Mouse (Mus musculus) heart, embryonic 15.5 days (tissue): ENCODE results near the gene Gpx3. TPM values are rescaled to one million over a fixed set of nuclear protein-coding genes. Genes with fewer than 3 reads are reported as not detected.
A peak's percentile ranks its signal among the peaks of the same experiment; 100 is the strongest.
"Not testable (repeated sequence)": the region's sequence is repeated elsewhere in the genome, so short reads cannot be mapped to it uniquely, and the experiment has no call there.

Experiments
- ATAC-seq: fragments of 200-750 bp; cut with Nextera tagmentation; replicated peaks from 2 replicates; pipeline ENCODE4 v1.8.0; 2017; ENCODE audit warnings: low read depth, moderate TSS enrichment; ENCODE audit not compliant: insufficient number of reproducible peaks, insufficient read depth, low FRiP score
- H3K27ac ChIP-seq: fragments of 300-500 bp; sonication (generic); 2 replicates; pipeline ENCODE4 v1.5.1; 2015; ENCODE audit warnings: mild to moderate bottlenecking, inconsistent platforms
- H3K27me3 ChIP-seq: fragments of 300-500 bp; sonication (generic); 2 replicates; pipeline ENCODE4 v1.6.1; 2015; ENCODE audit warnings: inconsistent platforms
- H3K36me3 ChIP-seq: fragments of 300-500 bp; sonication (generic); 2 replicates; pipeline ENCODE4 v1.6.1; 2015; ENCODE audit warnings: mild to moderate bottlenecking, inconsistent platforms
- H3K4me1 ChIP-seq: fragments of 300-500 bp; sonication (generic); replicated peaks from 2 replicates; pipeline ENCODE4 v1.6.1; 2015; ENCODE audit warnings: inconsistent platforms
- H3K4me2 ChIP-seq: fragments of 300-500 bp; sonication (generic); 2 replicates; pipeline ENCODE4 v1.6.1; 2015; ENCODE audit warnings: inconsistent platforms, mild to moderate bottlenecking, moderate library complexity
- H3K4me3 ChIP-seq: fragments of 300-500 bp; sonication (generic); 2 replicates; pipeline ENCODE4 v1.5.1; 2015; ENCODE audit warnings: mild to moderate bottlenecking, inconsistent platforms
- H3K9ac ChIP-seq: fragments of 300-500 bp; sonication (generic); 2 replicates; pipeline ENCODE4 v1.6.1; 2015; ENCODE audit warnings: mild to moderate bottlenecking, inconsistent platforms
- H3K9me3 ChIP-seq: fragments of 300-500 bp; sonication (generic); replicated peaks from 2 replicates; pipeline ENCODE4 v1.6.1; 2016; ENCODE audit warnings: inconsistent platforms
- WGBS: fragments of 180-500 bp; shearing (Covaris S2); methylation state at CpG from one replicate; pipeline ENCODE4 v1.1.7; 2015; ENCODE audit warnings: mixed read lengths; 5-methylcytosine and 5-hydroxymethylcytosine counted together
- polyA plus RNA-seq: library from polyadenylated mRNA; unstranded; fragments of >200 nt; fragmentation: Nextera tagmentation; extraction: Ambion mirVana; gene quantifications from 2 replicates; pipeline ENCODE4 v1.2.1, GENCODE M21; 2015

Gpx3 gene
- 751 and 850 TPM in 2 replicates for polyA plus RNA-seq

- Histone ChIP-seq H3K4me1 (peaks cover 39% of the 10 kb centered on the region), H3K27ac (peak within 1 kb of the TSS; percentile 65), H3K9ac (peak within 1 kb of the TSS; percentile 62), H3K36me3 (no peaks in the 10 kb centered on the region), H3K4me2 (peak within 1 kb of the TSS; percentile 92), H3K9me3 (no peaks in the 10 kb centered on the region), H3K27me3 (no peaks in the 10 kb centered on the region), H3K4me3 (peak within 1 kb of the TSS; percentile 68)
- 13% methylated on average over 44 of the region's 45 CpGs for WGBS
- ATAC-seq, result peak; percentile 73
Observed at GRCm38 (mm10) chr11:54902333-54903323, at the start of gene Gpx3. Gpx3 (plus strand) TSS chr11:54902453.

- H3K27me3 ChIP-seq, result not testable (repeated sequence)
Observed at GRCm38 (mm10) chr11:54858880-54859279, 43.4 kb upstream of the Gpx3 start.

DNA sequence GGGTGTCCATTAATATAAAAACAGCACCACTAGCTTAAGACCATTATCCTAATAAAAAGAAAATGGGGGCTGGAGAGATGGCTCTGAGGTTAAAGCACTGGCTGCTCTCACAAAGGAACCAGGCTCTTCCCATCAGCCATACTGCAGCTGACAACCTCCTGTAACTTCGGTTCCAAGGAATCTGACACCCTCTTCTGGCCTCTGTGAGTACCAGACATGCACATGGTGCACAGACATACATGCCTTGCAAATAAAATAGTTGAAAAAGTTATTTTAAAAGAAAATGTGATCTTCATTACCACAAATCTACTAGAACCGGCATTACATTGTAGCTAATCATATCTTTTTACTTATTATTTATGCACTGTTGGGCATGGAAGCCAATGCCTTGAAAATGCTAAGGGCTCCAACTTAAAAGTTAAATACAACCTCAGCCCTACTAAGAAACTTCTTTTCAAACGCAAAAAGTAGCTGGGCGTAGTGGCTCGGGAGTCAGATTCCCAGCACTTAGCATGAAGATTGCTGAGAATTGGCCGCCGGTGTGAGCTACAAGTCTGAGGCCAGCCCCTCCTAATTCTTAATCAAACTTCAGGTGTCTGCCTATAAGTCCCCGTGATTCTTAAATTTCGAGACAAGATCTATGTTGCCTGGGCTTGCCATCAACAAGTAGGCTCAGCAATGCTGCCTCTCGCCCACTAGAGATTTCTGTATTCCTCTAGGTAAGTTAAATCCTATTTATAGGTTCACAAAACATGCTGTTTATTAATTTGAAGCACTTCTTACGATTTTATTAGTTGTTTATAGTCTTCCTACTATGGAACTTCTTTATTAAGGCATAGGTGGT, 42.7 kb upstream of the Gpx3 start:
- 22% methylated on average over 11 of the region's 11 CpGs for WGBS
- Histone ChIP-seq H3K4me3 (peak overlapping the region; percentile 75), H3K4me2 (peak overlapping the region; percentile 82), H3K27ac (peak overlapping the region; percentile 84), H3K4me1 (peaks cover 14% of the 10 kb centered on the region), H3K36me3 (no peaks in the 10 kb centered on the region), H3K27me3 (no peaks in the 10 kb centered on the region), H3K9ac (peak overlapping the region; percentile 75), H3K9me3 (no peaks in the 10 kb centered on the region)
- no peak for ATAC-seq

More at GRCm38 (mm10) chr11:54858880-54859279, 43.4 kb upstream of the Gpx3 start:
- H3K9me3 ChIP-seq, ATAC-seq, H3K27ac ChIP-seq, H3K4me2 ChIP-seq, H3K36me3 ChIP-seq, H3K9ac ChIP-seq, H3K4me3 ChIP-seq: not testable (repeated sequence)
- WGBS, result 95% methylated on average over 12 of the region's 12 CpGs
- H3K4me1 ChIP-seq, result peaks cover 14% of the 10 kb centered on the region

DNA sequence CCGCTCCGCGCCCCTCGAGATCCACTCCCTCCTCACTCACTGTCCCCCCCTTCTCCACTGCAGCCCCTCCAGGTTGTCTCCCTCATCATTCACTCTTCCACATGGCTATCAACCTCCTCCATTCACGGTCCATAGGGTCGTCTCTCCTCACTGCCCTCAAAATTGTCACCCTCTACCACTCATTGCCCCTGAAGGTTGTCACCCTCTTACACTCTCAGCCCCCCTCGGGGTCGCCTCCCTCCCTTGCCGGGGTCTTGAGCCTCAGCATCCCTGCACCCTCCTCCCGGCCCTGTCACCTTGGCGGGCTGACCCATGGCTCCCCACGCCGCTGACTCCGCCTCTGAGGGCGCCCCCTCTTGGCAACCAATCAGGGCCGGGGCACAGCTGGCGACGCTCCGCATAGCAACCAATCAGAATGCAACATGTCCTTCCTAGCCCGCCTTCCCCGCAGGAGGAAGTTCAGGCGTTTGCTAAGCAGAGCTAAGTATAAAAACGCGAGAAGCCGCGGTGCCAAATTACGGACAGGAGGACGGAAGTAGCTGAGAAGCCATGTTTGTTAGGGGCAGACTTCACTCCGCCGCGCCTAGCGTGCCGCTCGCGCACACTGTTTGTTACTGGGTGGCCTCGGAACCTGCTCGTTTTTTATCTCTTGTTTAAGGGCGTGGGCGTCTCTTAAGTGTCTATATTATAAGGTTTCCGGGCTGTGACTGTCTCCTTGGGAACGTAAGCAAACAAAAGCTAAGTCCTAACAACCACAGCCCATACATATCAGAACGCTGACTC, 41.8 kb upstream of the Gpx3 start, which contains the start of gene Lyrm7:
Gene Lyrm7 (minus strand): TSS at position 661 of the 783 bp plus-strand sequence.
- Histone ChIP-seq H3K27ac (peak within 1 kb of the TSS; percentile 92), H3K4me2 (peak within 1 kb of the TSS; percentile 82), H3K9me3 (no peaks in the 10 kb centered on the region), H3K9ac (peak within 1 kb of the TSS; percentile 75), H3K4me3 (peak within 1 kb of the TSS; percentile 75), H3K4me1 (peaks cover 15% of the 10 kb centered on the region), H3K36me3 (no peaks in the 10 kb centered on the region), H3K27me3 (no peaks in the 10 kb centered on the region)
- ATAC-seq, result peak; percentile 98
- under 1% methylated on average over 42 of the region's 42 CpGs for WGBS

- Histone ChIP-seq H3K4me3 (no peak overlapping the region), H3K9ac (no peak overlapping the region), H3K27me3 (no peaks in the 10 kb centered on the region), H3K4me1 (peaks cover 18% of the 10 kb centered on the region), H3K36me3 (no peaks in the 10 kb centered on the region), H3K9me3 (no peaks in the 10 kb centered on the region), H3K27ac (peak overlapping the region; percentile 92; the same call in 1 of the 2 replicates), H3K4me2 (peak overlapping the region; percentile 65)
- 85% methylated on average over 5 of the region's 5 CpGs for WGBS
- no peak for ATAC-seq
Observed at GRCm38 (mm10) chr11:54861471-54862420, 40.5 kb upstream of the Gpx3 start.

DNA sequence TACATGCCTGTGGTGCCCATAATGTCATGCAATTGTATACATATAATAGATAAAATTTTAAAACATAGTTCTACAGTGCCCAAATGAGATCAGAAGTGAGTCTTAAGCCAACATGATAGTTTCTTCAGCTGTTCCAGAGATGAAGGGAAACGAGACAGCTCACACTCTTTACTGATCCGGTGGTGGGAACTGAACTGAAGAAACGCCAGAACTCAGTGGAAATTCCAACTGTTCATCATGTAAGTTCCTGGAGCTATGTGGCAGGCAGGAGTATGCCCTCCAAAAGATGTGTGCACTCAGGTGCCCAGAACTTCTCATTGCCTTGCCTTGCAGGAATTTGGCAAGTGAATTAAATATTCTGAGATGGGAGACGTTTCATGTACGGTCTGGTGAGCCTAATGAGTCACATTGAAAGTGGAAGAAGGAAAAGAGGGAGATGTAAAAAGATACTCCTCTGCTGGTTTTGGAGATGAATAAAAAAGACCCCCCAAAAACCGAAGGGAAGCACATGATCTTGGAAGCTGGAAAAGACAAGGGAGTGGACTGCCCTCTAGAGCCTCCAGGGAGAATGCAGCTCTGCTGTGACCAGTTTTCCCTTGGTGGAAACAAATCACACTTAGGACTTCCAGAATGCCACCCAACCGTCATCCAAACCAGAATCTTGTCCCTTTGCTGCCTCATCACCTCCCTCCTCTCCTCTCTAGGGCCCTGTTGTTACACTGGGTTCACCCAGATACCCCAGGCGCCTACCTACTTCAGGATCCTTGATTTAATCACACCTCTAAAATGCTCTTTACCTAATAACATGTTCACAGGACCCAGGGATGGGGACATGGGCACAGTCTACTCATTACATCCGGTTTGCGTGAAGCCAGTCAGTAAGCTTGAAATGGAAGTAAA, 39.4 kb upstream of the Gpx3 start:
- no peaks in the 10 kb centered on the region for H3K36me3 ChIP-seq
- no peak overlapping the region for H3K27ac ChIP-seq
- H3K9me3 ChIP-seq, result no peaks in the 10 kb centered on the region
- 40% methylated on average over 10 of the region's 10 CpGs for WGBS
- no peak overlapping the region for H3K9ac ChIP-seq
- ATAC-seq, result no peak
- H3K4me2 ChIP-seq, result no peak overlapping the region
- H3K4me3 ChIP-seq, result no peak overlapping the region
- H3K27me3 ChIP-seq, result no peaks in the 10 kb centered on the region
- H3K4me1 ChIP-seq, result peaks cover 23% of the 10 kb centered on the region

DNA sequence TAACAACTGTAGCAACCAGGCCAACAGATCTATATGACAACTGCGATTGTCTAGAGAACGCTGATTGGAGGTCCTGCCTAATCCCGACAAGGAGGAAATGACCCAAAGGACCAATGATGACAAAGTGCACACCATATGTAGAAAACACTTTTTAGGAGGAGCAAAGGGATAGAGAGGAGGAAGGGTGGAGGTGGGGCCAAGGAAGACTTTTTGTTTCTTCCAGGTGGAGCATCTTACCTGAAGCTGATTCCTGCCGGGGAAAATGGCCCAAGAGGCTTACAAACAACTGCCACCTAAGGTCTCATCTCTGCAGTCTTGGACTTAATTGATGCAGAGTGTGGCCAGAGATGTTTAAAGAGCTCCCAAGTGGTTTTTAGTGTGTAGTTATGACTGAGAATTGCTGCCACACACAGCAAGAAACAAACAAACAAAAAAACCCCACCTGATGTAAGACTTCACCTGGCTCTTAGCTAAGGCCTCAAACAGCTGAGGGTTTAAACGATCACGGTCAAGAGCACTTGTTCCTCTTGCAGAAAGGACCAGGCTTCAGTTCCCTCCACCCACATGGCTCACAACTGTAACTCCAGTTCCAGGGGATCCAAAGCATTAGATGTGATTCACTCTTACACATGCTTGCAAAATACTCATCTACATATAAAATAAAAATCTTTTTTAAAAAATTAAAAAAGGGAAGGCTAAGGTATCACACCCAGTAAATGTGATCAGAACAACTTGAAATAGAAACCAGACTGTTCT, 36.7 kb upstream of the Gpx3 start:
- H3K4me2 ChIP-seq, result peak overlapping the region; percentile 65
- 71% methylated on average over 6 of the region's 6 CpGs for WGBS
- H3K27ac ChIP-seq, result peak overlapping the region; percentile 91
- H3K4me1 ChIP-seq, result peaks cover 32% of the 10 kb centered on the region
- H3K9ac ChIP-seq, result peak overlapping the region; percentile 43; the same call in 1 of the 2 replicates
- H3K36me3 ChIP-seq, result peaks cover 12% of the 10 kb centered on the region
- no peaks in the 10 kb centered on the region for H3K27me3 ChIP-seq
- no peak for ATAC-seq
- H3K4me3 ChIP-seq, result peak overlapping the region; percentile 74
- no peaks in the 10 kb centered on the region for H3K9me3 ChIP-seq

DNA sequence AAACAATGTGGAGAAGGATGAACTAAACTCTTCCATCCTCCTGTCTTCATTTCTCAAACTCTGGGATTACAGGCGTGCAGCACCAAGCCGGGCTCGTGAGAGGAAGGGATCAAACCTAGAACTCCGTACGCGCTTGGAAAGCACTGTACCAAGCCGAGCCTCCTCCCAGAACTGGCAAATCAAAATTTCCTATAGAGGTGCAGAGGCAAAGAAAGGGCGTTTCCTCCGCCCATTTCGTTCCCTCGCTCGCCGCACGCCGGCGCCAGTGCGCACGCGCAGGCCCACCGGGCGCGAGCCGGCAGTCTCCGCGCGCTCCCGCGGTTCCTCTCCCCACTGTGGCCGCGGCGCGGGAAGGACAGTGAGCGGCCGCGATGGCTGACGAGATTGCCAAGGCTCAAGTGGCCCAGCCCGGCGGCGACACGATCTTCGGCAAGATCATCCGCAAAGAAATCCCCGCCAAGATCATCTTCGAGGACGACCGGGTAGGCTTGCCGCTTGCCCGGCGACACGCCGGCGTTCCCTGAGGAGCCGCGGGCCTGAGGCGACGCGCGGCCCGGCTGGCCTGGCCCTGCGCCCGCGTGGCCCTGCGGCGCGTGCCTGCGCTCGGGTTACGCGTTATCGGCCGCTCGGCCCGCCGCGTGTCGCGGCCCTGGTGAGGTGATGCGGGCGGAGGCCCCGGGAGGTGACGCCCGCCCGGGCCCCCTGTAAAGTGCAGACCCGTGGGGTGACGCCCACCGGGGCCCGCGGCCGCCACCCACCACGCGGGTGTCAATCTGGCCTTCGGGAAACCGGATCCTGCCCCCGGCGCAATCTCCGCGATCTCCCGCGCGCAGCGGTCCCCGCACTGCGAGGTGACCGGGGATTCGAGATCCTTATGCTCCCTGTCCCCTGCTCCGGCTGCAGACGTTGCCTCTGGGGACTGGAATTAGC, 35.9 kb upstream of the Gpx3 start, which contains the start of gene Hint1:
Gene Hint1 (plus strand): TSS at position 265 of the 930 bp plus-strand sequence.
- Histone ChIP-seq H3K27me3 (no peaks in the 10 kb centered on the region), H3K4me3 (peak within 1 kb of the TSS; percentile 74), H3K4me2 (peak within 1 kb of the TSS; percentile 65), H3K36me3 (peaks cover 21% of the 10 kb centered on the region), H3K4me1 (peaks cover 27% of the 10 kb centered on the region), H3K27ac (peak within 1 kb of the TSS; percentile 91), H3K9ac (peak within 1 kb of the TSS; percentile 89), H3K9me3 (no peaks in the 10 kb centered on the region)
- ATAC-seq, result peak; percentile 84
- WGBS, result under 1% methylated on average over 101 of the region's 107 CpGs
